Mouse (Mus musculus) adrenal gland, adult (tissue): ENCODE data around the gene Gpa33.

Source experiments
- DNase-seq, 2 experiments: peaks; one replicate each; pipeline ENCODE4 v3.0.0; 2022 to 2023; ENCODE audit warnings: low spot score in 1 of 2; ENCODE audit not compliant: inconsistent age in 2 of 2

The Gpa33 gene

DNA sequence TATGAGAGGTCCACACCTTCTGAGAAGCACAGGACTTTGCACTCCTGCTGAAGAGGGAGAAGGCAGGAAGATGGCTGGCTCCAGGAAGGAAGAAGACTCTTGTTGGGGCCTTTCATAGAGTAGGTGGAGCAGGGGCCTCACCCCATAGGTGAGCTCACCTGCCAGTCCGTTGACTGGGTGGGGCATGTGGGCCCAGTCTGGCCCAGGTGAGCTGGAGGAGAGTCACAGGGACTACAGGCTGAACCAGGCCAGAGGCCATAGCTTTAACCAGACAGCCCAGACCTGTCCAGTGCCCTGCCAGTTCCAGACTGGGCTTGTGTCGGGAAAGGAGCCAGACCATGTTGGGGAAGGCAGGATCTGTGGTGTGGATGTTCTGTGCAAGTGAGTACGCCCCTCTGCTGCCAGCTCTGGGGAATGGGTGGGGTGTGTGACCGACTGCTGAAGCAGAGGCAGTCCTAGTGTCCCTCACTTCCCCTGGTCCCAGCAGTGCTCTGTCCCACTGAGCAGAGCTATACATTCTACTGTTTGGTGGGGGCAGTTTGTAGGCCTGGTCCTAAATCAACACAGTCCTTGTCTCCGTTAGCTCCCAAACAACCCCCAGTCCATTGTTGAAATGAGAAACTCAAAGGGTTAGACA lies at the start of gene Gpa33:
Gene Gpa33 (plus strand): TSS at position 15 of the 637 bp plus-strand sequence.
- DNase-seq, result no peak

DNA sequence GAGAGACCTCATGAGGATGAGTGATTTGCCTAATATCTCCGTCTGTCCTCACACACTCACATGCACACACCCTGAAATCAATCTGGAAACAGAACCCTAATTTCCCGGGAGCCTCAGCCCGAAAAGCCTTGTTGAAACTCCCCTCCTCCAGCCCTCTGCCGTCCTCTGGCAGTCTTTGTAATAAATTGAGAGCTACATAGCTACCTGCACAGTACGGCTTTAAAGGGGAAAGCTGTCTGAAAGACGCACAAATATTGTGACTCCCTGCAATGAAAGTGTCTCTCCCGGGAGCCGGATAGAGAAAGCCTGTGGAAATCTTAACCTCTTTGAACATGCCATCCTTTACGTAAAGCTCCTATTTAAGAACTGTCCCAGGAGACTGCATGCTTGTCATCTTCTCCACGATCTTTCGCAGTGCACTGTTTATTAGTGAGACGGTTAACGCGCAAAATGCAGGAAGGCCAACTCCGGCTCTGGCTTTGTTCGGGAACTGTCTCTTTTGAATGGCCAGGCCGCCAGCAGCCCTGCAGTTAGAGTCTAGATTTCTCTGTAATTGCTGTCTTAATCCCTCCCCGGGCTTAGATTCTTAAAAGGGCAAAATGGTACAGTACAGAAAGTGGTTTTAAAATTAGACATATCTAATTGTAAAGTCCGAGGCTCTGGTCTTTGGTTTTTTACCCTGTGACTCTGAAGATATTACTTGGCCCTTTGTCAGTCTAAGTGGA lies 41.4 kb upstream of the Gpa33 start:
- DNase-seq, result no peak

DNA sequence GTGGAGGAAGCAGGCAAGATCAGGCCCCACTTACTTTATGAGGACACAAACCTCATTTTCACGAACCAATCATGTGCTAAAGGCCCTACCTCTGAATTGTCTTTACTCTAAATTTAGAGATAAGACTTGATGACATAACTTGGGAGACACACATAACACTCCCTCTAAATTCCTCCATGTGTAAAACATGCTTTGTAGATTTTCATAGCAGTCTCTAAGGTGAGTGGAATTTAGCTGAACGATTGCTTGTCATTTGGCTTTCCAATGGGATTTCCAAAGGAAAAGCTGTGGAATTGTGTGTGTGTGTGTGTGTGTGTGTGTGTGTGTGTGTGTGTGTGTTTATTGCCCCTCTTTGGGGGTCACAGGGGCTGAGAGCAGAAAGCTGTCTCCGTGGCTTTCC lies 40.7 kb upstream of the Gpa33 start:
- DNase-seq, result no peak

DNA sequence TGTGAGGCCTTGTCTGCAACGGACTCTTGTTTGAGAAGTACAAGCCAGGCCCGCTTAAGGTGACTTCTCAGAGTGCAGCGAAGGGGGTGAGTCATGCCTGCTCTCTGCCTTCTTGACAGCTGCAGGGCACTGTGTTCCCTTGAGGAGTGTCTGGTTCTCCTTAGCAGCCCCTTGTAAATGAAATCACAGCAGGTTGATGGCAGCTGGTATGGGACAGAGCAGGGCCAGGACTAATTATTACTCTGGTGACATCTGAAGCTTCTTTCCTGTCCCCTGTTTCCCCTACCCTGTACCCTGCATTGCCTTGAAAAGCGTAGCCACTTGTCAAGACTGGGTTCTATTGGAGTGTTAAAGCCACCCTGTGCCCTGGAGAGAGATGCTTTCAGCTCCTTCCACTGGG lies 40.3 kb upstream of the Gpa33 start:
- peak in 1 of 2 experiments; percentile 42 for DNase-seq

DNA sequence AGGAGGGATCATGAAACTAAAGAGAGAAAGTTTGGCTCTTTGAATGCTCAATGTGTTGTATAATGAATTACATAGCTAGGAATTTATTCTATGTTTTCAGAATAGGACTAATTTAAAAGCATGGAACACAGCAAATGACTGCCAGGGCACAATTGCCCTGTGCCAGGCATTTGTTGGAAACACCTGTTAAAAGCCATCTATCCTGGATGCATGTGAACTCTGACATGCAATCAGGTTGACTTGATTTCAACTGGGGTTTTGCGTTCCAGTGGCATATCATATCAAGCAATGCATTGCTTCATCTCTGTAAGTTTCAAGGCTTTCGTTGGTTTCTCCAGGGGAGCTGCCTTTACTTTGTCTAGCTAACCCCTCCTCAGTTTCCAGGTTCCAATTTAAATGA lies 39.7 kb upstream of the Gpa33 start:
- no peak for DNase-seq

DNA sequence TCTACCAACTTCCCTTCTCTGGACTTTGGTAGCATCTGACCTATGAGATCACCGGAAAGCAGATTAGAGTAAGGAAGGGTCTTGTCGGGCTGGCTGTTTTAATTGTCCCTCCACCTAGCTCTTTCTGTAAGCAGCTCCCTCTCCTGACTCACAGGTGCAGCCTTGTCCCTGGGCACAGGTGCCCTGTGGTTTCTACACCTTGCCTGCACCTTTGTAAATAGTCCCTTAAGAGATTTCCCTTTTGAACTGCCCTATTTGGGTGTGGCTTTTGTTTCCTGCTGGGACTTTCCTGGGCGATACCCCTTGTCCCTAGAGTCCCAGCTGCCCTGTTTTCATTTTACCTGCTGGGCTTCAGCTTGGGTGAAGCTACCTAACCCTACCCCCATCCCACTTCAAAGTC lies 35.6 kb upstream of the Gpa33 start:
- DNase-seq, result no peak

DNA sequence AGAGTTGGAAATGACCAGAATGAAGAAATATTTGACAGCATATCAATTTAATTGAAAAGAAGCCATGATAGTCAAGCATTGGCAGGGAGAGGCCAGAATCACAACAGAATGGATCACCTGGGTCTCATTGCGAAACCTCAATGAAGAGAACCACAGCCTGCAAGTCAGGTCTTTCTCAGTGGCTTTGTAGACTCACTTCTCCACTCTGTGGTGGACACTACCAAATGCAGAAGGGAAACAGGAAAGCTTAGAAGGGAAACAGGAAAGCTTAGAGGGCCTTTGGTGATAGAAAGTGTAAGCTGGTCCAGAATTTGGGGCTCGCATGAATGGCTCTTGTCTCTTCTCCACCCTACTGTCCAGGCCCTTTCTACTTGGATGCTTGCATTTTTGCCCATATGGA lies 31.9 kb upstream of the Gpa33 start:
- no peak for DNase-seq

DNA sequence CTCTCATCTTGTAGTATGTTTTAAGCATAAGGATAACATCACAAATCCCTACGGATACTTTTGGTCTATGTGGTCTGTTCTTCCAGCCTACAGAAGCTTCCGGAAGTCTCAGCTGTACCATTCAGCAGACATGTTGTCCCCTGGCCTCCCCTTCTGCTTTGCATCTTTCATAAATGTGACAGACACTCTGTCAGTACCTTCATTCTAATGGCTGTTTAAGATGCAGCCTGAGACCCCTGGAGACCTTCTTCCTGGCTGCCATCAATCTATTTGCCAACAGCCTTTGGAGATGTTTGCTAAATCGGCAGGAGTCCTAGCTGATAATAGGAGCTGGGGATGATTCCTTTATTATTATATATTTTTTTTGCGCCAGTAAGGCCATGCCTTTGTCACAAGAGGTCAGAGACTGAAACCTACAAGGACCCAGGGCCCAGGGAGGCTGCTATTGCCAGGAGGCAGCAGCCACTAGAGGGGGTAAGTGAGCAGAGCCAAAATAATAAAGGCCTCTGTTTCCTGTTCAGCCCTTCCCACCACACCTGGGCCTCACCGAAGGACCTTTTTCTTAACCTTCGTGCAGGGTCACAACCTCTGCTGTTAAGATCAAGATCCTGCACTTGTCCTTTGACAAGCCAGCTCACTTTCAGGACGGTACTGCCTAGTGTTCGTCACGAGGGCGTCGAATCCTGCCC lies 27.0 kb upstream of the Gpa33 start:
- DNase-seq, result peak; percentile 54 to 82

DNA sequence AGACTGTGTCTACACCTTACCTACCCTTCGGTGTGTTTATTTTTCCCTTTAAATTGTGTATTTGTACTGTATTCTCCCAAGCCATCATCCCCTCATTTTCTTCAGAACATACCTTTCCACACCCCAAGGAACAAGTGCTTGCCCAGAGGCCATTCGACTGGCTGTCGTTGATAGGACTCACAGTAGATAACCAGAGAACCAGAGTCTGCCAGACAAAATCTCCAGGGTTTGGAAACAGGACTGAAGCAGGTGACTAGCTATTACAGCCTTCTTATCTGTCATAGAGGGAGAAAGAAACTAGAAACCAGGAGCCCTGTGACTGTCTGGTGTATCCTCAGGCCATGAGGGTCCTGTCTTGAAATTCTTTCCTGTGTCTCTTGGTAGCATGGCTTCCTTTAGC lies 25.2 kb upstream of the Gpa33 start:
- DNase-seq, result no peak

DNA sequence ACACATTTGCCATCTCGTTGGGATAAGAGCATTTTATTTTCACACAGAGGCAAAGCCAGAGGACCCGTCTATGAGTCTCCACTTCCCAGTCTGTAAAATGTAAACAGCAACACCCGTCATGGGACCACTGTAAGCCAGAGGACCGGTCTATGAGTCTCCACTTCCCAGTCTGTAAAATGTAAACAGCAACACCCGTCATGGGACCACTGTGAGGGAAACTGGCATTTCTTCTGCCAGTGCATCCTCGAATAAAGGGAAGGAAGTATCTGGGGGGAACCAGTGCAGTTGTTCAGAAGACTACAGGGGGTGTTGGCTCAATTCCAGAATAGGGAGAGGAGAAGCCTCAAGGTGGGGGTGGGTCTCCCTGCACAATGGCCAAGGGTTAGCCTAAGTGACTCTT lies 24.6 kb upstream of the Gpa33 start:
- no peak for DNase-seq

DNA sequence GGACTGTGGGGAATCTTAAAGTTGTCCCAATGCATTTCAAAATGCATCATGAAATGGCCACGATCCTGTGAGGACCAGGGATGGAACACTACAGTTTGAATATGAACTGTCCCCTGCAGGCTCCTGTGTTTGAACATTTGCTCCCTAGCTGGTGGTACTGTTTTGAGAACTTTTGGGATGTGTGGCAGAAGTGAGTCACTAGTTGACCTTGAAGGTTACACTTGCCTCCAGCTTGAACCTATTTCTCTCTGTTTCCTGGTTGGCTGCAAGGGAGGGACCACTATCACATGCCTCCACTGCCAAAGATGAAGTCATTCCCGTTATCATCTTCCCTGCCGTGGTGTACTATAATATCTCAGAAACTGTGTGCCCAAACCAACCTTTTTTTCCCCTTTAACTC lies 15.1 kb upstream of the Gpa33 start:
- peak; percentile 66 to 73 for DNase-seq

DNA sequence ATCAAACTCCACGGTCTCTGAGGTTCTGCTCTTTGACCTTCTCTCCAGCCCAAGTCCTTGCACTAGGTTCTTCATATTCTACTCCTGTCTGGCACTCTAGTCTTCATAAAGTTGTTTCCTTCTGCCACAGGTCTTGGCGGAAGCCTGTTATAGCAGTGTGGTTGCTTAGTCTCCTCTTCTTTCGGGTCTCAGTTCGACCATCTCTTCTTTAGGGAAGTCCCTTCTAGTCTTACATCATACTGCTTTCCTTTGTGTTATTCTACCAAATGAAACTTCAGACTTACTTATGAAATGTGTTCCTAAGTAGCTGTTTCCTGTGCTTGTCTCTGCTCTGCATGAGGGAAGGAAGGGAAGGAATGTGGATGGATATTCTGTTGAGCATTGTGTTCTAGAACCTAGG lies 14.3 kb upstream of the Gpa33 start:
- DNase-seq, result no peak

DNA sequence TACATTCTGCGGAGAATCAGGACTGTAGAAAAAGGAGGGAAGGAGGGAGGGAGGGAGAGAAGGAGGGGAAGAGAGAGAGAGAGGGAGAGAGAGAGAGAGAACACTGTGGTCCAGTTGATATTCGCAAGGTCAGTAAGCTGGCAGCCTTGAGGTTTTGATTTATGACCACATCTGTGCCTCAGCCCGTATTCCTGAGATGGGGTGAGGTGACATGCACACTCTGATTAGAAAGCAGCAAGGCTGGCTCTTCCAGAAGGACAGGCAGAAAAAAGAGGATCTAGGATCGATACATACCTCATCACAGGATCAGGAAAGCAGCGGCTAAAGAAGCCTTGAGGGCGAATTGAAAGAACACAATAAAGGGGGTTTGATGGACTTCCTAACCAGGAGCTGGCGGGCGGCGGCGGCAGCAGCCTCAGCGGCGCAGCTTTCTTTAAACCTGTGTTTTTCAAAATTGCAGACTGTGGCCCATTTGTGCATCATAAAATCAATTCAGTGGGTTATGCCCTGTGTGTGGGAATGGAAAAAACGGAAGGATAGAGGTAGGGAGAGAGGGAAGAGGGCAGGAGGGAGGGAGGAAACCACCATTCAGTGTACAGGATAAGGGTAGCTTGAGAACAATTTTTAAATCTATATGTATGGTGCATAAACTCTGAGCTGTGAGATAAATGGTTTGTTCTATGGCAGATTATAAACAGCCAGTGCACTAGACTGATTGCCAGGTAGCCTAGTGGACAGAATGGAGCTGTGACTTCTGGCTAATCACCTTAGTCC lies 12.0 kb upstream of the Gpa33 start:
- DNase-seq, result peak; percentile 69 to 78

DNA sequence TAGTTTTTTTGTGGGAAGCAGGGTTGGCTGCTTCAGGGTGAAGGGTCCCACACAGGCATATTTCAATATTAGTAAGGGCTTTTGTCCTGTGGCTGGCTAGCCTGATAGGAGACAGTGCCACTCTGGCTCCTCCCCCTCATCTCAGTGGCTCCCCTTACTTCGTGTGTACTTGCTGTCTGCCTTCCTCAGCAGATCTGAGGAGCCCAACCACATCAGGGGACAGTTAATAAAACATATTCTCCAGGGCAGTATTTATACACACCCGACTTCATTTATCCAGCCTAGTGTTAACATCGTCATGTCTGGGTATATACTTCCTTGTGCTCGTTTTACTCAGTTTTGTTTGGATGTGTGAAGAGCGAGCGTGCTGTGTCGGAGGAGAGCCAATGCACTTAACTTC lies 7.9 kb upstream of the Gpa33 start:
- no peak for DNase-seq

DNA sequence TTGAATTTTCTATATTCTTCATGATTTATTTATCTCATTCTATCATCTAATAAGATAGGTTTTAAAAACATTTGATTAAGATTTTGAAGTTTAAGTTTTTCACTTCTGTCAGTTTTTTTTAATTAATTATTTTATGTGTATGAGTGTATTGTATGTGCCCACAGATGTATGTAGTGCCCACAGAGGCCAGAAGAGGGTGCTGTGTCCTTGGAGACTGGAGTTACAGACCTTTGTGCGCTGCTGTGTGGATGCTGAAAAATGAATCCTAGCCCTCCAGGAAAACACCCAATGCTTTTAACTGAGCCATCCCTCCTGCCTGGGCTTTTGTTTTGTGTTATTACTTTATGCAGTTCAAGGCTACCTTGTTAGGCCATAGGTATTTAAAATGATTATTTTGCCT lies 7.0 kb upstream of the Gpa33 start:
- DNase-seq, result no peak

DNA sequence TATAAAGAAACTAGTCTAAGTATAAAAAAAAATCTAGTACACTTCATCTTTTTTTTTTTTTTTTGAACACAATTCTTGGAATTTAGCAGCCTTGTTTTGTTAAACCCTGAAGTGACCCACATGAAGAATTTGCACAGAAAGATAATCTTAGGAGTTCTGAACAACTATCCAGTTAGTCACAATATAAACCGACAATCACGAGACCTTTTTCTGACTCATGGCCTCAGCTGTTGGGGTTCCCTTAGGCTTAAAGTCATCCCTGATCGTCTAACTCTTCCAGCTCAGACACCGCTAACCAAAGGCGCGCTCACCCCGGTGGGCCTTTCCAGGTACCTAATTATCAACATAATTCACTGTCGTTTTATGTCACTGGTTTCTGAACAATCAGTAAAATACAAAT lies 6.3 kb upstream of the Gpa33 start:
- no peak for DNase-seq

DNA sequence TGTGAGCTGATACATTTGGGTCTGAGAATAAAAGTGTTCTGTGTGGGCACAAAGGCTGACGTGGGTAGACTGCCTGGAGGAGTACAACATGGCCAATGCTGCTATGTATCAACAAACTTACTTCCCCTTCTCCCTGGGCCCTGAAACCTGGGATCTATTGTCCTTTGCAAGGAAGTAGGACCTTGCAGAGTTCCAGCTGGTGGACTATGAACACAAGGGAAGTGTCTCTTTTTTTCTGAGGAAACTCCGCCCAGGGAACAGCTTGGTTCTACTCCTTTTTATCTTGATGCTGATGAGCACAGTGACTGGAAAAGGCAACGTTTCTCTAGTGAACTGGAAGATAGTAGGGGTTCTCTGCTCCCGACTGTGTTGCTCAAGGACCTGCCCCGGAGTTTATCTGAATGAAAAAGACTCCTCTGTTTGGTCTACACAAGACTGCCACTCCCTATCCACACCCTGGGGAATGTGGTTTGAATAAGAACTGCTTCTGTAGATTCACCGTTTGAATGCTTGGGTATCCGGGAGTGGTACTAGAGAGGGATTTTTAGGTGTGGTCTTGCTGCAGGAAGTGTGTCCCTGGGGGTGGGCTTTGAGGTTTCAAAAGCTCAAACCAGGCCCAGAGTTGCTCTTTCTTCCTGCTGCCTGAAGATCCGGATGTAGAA lies 5.0 kb upstream of the Gpa33 start:
- no peak for DNase-seq

DNA sequence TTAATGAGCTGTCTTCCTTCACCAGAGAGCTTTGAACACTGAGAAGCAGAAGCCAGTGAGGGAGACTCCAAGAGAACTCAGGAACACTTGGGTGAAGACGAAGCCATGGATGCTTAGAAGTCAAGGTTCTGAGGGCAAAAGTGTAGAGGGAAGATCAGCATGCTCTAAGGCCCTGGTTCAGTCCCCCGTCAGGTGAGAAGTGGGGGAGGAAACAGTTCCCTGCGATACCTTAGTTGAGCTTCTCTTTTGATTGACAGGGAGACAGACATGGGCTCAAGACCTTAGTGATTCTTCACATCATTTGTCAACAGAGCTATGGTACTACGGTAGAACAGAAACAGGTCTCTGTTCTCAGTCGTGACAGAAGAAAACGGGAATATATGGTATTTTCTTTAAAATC lies 3.7 kb upstream of the Gpa33 start:
- DNase-seq, result no peak

DNA sequence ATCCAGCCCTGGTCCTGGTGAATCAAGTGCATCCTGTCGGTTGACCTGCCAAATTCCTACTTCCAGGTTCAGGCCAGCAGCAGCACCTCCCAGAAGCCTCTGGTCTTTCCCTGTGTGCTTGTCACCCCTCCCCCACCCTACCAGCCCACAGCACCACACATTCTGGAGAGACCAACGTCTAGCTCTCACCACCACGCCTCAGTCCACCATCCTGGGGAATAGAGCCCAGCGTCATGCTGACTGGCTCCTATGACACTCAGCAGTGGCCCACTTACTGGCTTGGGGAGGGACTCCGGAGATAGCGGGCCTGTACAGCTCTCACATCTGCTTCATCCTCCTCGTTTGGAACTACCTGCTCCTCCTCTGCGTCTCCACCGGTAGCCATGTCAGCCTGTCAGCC lies 3.2 kb upstream of the Gpa33 start:
- DNase-seq, result no peak

DNA sequence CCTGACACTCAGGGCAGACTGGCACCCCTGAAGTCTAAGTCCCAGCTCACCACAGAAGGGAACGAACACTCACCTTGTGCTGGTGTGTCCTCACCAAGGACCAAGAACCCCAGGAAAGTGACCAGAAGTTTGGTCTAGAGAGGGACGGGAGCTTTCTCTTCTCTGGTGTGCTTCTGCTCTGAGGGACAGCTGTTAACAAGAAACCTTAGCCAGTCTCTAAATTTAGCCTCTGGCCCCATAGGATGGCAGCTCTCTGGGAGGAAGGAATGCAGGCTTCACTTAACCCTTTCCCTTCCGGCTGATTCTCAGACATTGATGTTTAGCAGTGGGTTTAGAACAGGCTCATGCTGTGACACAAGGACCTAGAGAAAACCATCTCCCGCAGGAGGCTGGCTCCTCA lies 2.3 kb upstream of the Gpa33 start, which contains the start of gene Dusp27:
Gene Dusp27 (minus strand): TSS at position 204 of the 400 bp plus-strand sequence.
- no peak for DNase-seq

DNA sequence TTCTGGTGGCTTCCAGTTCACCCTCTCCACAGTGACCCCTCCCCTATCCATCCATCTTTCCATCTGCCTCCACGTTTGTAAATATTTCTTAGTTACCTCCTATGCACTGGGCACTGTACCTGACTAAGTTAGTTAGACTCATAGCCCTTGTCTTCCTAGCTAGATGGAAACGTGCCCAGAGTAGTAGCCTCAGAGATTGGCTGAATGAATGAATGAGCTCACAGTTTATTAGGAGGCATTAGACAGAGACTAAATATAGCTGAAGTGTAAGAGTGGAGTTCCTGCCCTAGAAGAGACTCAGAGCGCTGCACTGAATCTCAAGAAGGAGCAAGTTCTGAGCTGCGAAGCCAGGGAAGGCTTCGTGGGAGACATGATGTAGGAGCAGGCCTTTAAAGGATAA lies 1.5 kb upstream of the Gpa33 start:
- no peak for DNase-seq
